Mouse (Mus musculus) erythroblast, embryonic 14.5 days (primary cell): Measurements from ENCODE around the gene Olfr368. TPM values are rescaled to one million over a fixed set of nuclear protein-coding genes. Genes with fewer than 3 reads are reported as not detected.

Experiments
- H3K27me3 ChIP-seq: 2 replicates; pipeline ENCODE4 v1.6.1; 2012; ENCODE audit warnings: inconsistent platforms; ENCODE audit not compliant: control insufficient read depth
- H3K36me3 ChIP-seq: 2 replicates; pipeline ENCODE4 v1.6.1; 2012; ENCODE audit warnings: mild to moderate bottlenecking, inconsistent platforms; ENCODE audit not compliant: control insufficient read depth
- H3K4me1 ChIP-seq: 2 replicates; pipeline ENCODE4 v1.6.1; 2012; ENCODE audit warnings: inconsistent platforms; ENCODE audit not compliant: control insufficient read depth
- H3K4me3 ChIP-seq: replicated peaks from 2 replicates; pipeline ENCODE3; 2012; ENCODE audit warnings: moderate library complexity, mild to moderate bottlenecking, inconsistent platforms
- H3K9me3 ChIP-seq: 2 replicates; pipeline ENCODE4 v1.6.1; 2012; ENCODE audit warnings: low read length, inconsistent platforms, mixed read lengths; ENCODE audit not compliant: control insufficient read depth
- GATA1 ChIP-seq: IDR thresholded peaks from 2 replicates; pipeline ENCODE4 v1.6.1; 2012; ENCODE audit warnings: low read length, inconsistent platforms, mixed read lengths
- TAL1 ChIP-seq: IDR thresholded peaks from 3 replicates; pipeline ENCODE4 v1.6.1; 2012; ENCODE audit warnings: low read length, inconsistent platforms, mixed read lengths
- polyA plus RNA-seq: library from polyadenylated mRNA; stranded (reverse); fragments of >175 nt; gene quantifications from 2 replicates; pipeline ENCODE4 v1.2.3, GENCODE M21; 2012

The Olfr368 gene
- polyA plus RNA-seq, 1 experiment, result not detected

DNA sequence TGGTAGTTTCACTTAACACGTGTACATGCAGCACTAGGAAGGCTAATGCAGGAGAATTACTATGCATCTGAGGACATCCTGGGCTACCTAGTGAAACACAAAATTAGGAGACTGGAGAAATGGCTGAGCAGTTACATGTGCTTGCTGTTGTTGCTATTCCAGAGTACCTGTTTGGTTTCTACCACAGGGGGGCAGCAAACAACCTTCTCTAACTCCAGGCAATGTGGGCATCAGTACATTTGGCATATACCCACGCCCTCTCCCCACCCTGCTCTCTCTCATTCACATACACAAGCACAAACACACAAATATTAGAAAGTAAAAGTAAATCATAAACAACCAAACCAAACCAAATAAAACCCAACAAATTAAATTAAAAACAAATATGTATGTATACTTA is 53.9 kb downstream of the Olfr368 start:
- Histone ChIP-seq H3K27me3 (no peaks in the 10 kb centered on the region), H3K4me1 (no peaks in the 10 kb centered on the region; the same call in 1 of the 2 replicates), H3K9me3 (no peaks in the 10 kb centered on the region), H3K36me3 (peaks cover 93% of the 10 kb centered on the region), H3K4me3 (no peak overlapping the region)
- TF ChIP-seq TAL1 (no peak), GATA1 (no peak)

Other genes starting within 250 kb of the Olfr368 start
- gene Olfr361, start 237.2 kb upstream of the Olfr368 start, polyA plus RNA-seq, result not detected in 2 replicates
- not detected in 2 replicates for gene Olfr362, start 208.6 kb upstream of the Olfr368 start, polyA plus RNA-seq
- gene Olfr364-ps1, start 187.2 kb upstream of the Olfr368 start, polyA plus RNA-seq, result not detected in 2 replicates
- not detected in 2 replicates for gene Olfr365, start 138.3 kb upstream of the Olfr368 start, polyA plus RNA-seq
- not detected in 2 replicates for gene Olfr366, start 114.9 kb upstream of the Olfr368 start, polyA plus RNA-seq
- gene Pdcl, start 32.8 kb downstream of the Olfr368 start, polyA plus RNA-seq, result 0.05 and 0.12 TPM in 2 replicates
- 0.03 and 0.07 TPM in 2 replicates for gene Rc3h2, start 96.4 kb downstream of the Olfr368 start, polyA plus RNA-seq
- gene Zbtb26, start 116.6 kb downstream of the Olfr368 start, polyA plus RNA-seq, result 0.03 TPM in 1 of 2 replicates, not detected in the other
- 0.01 and 0.04 TPM in 2 replicates for gene Zbtb6, start 116.7 kb downstream of the Olfr368 start, polyA plus RNA-seq
- 0.07 and 0.09 TPM in 2 replicates for gene Rabgap1, start 116.8 kb downstream of the Olfr368 start, polyA plus RNA-seq
- not detected in 2 replicates for gene Gpr21, start 189.8 kb downstream of the Olfr368 start, polyA plus RNA-seq